Mouse (Mus musculus) thymus, adult 2 months (tissue): ENCODE measurements around the gene Tsku.

ENCODE experiments used
- CTCF ChIP-seq: fragments of 200-500 bp; IDR thresholded peaks from 2 replicates; pipeline ENCODE4 v1.5.1; 2012; ENCODE audit warnings: mild to moderate bottlenecking, control low read depth, low read length, moderate library complexity, borderline replicate concordance; ENCODE audit not compliant: control insufficient read depth, poor library complexity, insufficient read depth; ENCODE audit errors: extremely low read depth
- POLR2A ChIP-seq: fragments of 200-500 bp; IDR thresholded peaks from 2 replicates; pipeline ENCODE4 v1.6.1; 2012; ENCODE audit warnings: mild to moderate bottlenecking, low read length, control low read depth, moderate library complexity; ENCODE audit not compliant: control insufficient read depth, poor library complexity, insufficient read depth; ENCODE audit errors: extremely low read depth

DNA sequence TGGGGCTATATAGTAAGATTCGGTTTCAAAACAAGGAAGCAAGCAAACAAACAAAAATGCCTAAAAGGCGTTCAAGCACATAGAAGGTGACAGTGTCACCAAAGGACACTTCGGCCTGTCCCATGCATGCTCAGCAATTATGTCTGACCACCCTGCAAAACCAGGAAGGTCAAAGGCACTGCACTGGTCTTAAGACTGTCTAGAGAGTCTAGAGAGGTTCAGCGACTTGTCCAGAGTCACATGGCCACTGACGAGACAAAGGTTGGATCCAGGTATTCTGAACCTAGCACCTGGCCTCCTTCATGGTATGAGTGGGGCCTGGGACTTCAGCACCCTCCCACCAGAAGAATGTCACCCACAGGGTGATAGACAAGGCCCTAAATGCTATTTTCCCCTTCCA lies 3.8 kb downstream of the Tsku start:
- TF ChIP-seq POLR2A (no peak), CTCF (no peak)
